Mouse (Mus musculus): ENCODE data around the gene H2-Ke6. TPM values are rescaled to one million over a fixed set of nuclear protein-coding genes. Genes with fewer than 3 reads are reported as not detected.

H2-Ke6 gene
- total RNA-seq (2014; rRNA removed) (39.1 and 58.0 TPM in 2 replicates), polyA plus RNA-seq (2015; fragmentation: Nextera tagmentation; extraction: Ambion mirVana) (54.6 and 55.7 TPM in 2 replicates)

DNA sequence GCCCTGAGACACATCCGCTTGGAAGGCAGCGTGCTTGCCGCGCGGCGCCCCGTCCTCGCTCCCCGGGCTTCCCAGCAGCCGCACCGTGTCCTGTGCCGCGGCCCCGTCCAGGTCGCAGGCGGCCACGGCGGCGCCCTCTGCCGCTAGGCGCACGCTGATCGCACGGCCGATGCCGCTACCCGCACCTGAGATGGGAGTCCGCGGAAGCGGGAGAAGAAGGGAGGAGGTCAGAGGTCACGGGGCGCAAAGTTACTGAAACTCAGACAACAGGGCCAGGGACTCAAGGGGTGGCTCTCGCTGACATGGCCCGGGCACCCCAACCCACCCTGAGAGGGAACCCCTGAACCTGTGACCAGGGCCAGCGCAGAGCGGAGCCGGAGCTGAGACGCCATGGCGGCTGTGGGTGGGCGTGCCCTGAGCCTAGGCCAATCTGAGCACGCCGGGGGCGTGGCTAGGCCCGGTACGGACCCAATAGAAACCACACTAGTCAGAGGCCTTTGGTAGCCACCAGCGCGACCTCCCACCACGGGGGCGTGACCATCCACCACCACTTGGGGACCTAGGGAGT, at the start of gene H2-Ke6:
Gene H2-Ke6, minus strand, starts transcription at position 405 of the 568 bp plus-strand sequence.
- peaks cover 29% of the 10 kb centered on the region for H3K4me1 ChIP-seq (ENCODE audit: insufficient read depth)
- peak within 1 kb of the TSS; percentile 58 for H3K9ac ChIP-seq
- peak; percentile 94 for DNase-seq
- WGBS: 4% methylated on average over 49 of the region's 49 CpGs
- H3K9me3 ChIP-seq (ENCODE audit: low read length): no peaks in the 10 kb centered on the region
- peaks cover 20% of the 10 kb centered on the region for H3K36me3 ChIP-seq (ENCODE audit: insufficient read depth)
- H3K4me2 ChIP-seq (ENCODE audit: low read depth): peak within 1 kb of the TSS; percentile 98
- peak; percentile 73 for ATAC-seq
- peak within 1 kb of the TSS; percentile 69 for H3K27ac ChIP-seq (ENCODE audit: low read depth, low read length)
- H3K4me3 ChIP-seq (ENCODE audit: low read depth, low read length): peak within 1 kb of the TSS; percentile 67
- H3K27me3 ChIP-seq (ENCODE audit: insufficient read depth, low read length): no peaks in the 10 kb centered on the region
- peak; percentile 16; the same call in 1 of the 2 replicates for TF ChIP-seq CTCF (IDR thresholded peaks at IDR 0.05; ENCODE audit: low read depth)

GRCm38 (mm10) chr17:34077549-34077948, 49.7 kb upstream of the H2-Ke6 start:
- no peak overlapping the region for H3K4me3 ChIP-seq (ENCODE audit: low read depth, low read length)
- no peaks in the 10 kb centered on the region for H3K4me1 ChIP-seq (ENCODE audit: insufficient read depth)
- 0% methylated on average over 9 of the region's 9 CpGs for WGBS
- no peaks in the 10 kb centered on the region for H3K36me3 ChIP-seq (ENCODE audit: insufficient read depth)
- H3K27me3 ChIP-seq (ENCODE audit: insufficient read depth, low read length): 0 out of 2 replicates have a peak, but pooled peaks cover 5% of the 10 kb centered on the region
- peak; percentile 58; the same call in 1 of the 2 replicates for ATAC-seq
- no peaks in the 10 kb centered on the region for H3K9me3 ChIP-seq (ENCODE audit: low read length)
- H3K4me2 ChIP-seq (ENCODE audit: low read depth): no peak overlapping the region
- no peak overlapping the region for H3K27ac ChIP-seq (ENCODE audit: low read depth, low read length)
- peak; percentile 82 for TF ChIP-seq CTCF (IDR thresholded peaks at IDR 0.05; ENCODE audit: low read depth)
- peak; percentile 92 for DNase-seq
- H3K9ac ChIP-seq: no peak overlapping the region

GRCm38 (mm10) chr17:34075271-34075670, 47.4 kb upstream of the H2-Ke6 start:
- H3K9me3 ChIP-seq (ENCODE audit: low read length): no peaks in the 10 kb centered on the region
- H3K27me3 ChIP-seq (ENCODE audit: insufficient read depth, low read length): 0 out of 2 replicates have a peak, but pooled peaks cover 5% of the 10 kb centered on the region
- no peak overlapping the region for H3K9ac ChIP-seq
- H3K27ac ChIP-seq (ENCODE audit: low read depth, low read length): no peak overlapping the region
- no peaks in the 10 kb centered on the region for H3K4me1 ChIP-seq (ENCODE audit: insufficient read depth)
- TF ChIP-seq CTCF (IDR thresholded peaks at IDR 0.05; ENCODE audit: low read depth): peak; percentile 68
- peak; percentile 78 for DNase-seq
- ATAC-seq: no peak
- no peak overlapping the region for H3K4me2 ChIP-seq (ENCODE audit: low read depth)
- H3K36me3 ChIP-seq (ENCODE audit: insufficient read depth): no peaks in the 10 kb centered on the region
- 41% methylated on average over 7 of the region's 7 CpGs for WGBS
- H3K4me3 ChIP-seq (ENCODE audit: low read depth, low read length): no peak overlapping the region

- Histone ChIP-seq H3K27ac (ENCODE audit: low read depth, low read length) (no peak overlapping the region), H3K9ac (no peak overlapping the region), H3K4me2 (ENCODE audit: low read depth) (no peak overlapping the region), H3K9me3 (ENCODE audit: low read length) (no peaks in the 10 kb centered on the region), H3K4me1 (ENCODE audit: insufficient read depth) (no peaks in the 10 kb centered on the region), H3K4me3 (ENCODE audit: low read depth, low read length) (no peak overlapping the region), H3K36me3 (ENCODE audit: insufficient read depth) (no peaks in the 10 kb centered on the region), H3K27me3 (ENCODE audit: insufficient read depth, low read length) (0 out of 2 replicates have a peak, but pooled peaks cover 3% of the 10 kb centered on the region)
- ATAC-seq (no peak), DNase-seq (no peak)
- no peak for TF ChIP-seq CTCF (IDR thresholded peaks at IDR 0.05; ENCODE audit: low read depth)
- WGBS: 80% methylated on average over 5 of the region's 5 CpGs
These were observed 44.2 kb upstream of the H2-Ke6 start for GRCm38 (mm10) chr17:34072091-34072490.

- no peaks in the 10 kb centered on the region for H3K36me3 ChIP-seq (ENCODE audit: insufficient read depth)
- H3K27ac ChIP-seq (ENCODE audit: low read depth, low read length): no peak overlapping the region
- no peak overlapping the region for H3K4me3 ChIP-seq (ENCODE audit: low read depth, low read length)
- 48% methylated on average over 3 of the region's 3 CpGs for WGBS
- no peaks in the 10 kb centered on the region for H3K4me1 ChIP-seq (ENCODE audit: insufficient read depth)
- no peaks in the 10 kb centered on the region for H3K9me3 ChIP-seq (ENCODE audit: low read length)
- ATAC-seq (no peak), DNase-seq (no peak)
- no peak overlapping the region for H3K4me2 ChIP-seq (ENCODE audit: low read depth)
- H3K9ac ChIP-seq: no peak overlapping the region
- no peaks in the 10 kb centered on the region for H3K27me3 ChIP-seq (ENCODE audit: insufficient read depth, low read length)
- no peak for TF ChIP-seq CTCF (IDR thresholded peaks at IDR 0.05; ENCODE audit: low read depth)
These were observed 41.0 kb upstream of the H2-Ke6 start for GRCm38 (mm10) chr17:34068864-34069263.

DNA sequence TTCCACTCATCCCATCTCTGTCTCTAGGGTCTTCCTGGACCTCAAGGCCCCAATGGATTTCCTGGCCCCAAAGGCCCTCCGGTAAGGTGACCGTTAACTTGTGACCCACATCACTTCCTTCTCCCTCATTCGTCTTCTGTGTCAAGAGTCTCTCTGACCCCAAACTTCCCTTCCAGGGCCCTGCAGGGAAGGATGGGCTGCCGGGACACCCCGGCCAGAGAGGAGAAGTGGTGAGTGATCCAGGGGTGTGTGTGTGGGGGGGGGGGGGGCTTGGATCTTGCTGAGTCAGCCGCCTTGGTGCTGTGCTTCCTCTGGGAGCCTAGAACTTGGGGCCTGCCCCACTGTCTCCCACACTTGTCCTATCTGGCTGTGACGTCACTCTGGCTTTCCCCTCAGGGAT, 29.4 kb upstream of the H2-Ke6 start:
- no peaks in the 10 kb centered on the region for H3K27me3 ChIP-seq (ENCODE audit: insufficient read depth, low read length)
- ATAC-seq (no peak), DNase-seq (no peak)
- WGBS: 89% methylated on average over 7 of the region's 7 CpGs
- no peaks in the 10 kb centered on the region for H3K9me3 ChIP-seq (ENCODE audit: low read length)
- H3K4me2 ChIP-seq (ENCODE audit: low read depth): no peak overlapping the region
- H3K4me1 ChIP-seq (ENCODE audit: insufficient read depth): no peaks in the 10 kb centered on the region
- no peak overlapping the region for H3K4me3 ChIP-seq (ENCODE audit: low read depth, low read length)
- H3K9ac ChIP-seq: no peak overlapping the region
- TF ChIP-seq CTCF (IDR thresholded peaks at IDR 0.05; ENCODE audit: low read depth): no peak
- no peaks in the 10 kb centered on the region for H3K36me3 ChIP-seq (ENCODE audit: insufficient read depth)
- no peak overlapping the region for H3K27ac ChIP-seq (ENCODE audit: low read depth, low read length)

- no peak overlapping the region for H3K9ac ChIP-seq
- no peaks in the 10 kb centered on the region for H3K9me3 ChIP-seq (ENCODE audit: low read length)
- no peak for ATAC-seq
- no peak for TF ChIP-seq CTCF (IDR thresholded peaks at IDR 0.05; ENCODE audit: low read depth)
- no peak overlapping the region for H3K27ac ChIP-seq (ENCODE audit: low read depth, low read length)
- no peaks in the 10 kb centered on the region for H3K27me3 ChIP-seq (ENCODE audit: insufficient read depth, low read length)
- 97% methylated on average over 5 of the region's 5 CpGs for WGBS
- H3K4me2 ChIP-seq (ENCODE audit: low read depth): no peak overlapping the region
- H3K4me1 ChIP-seq (ENCODE audit: insufficient read depth): no peaks in the 10 kb centered on the region
- H3K4me3 ChIP-seq (ENCODE audit: low read depth, low read length): no peak overlapping the region
- H3K36me3 ChIP-seq (ENCODE audit: insufficient read depth): no peaks in the 10 kb centered on the region
- no peak for DNase-seq
These were observed 19.7 kb upstream of the H2-Ke6 start for GRCm38 (mm10) chr17:34047404-34048050.

All from forebrain, postnatal 0 days (tissue).